Mouse (Mus musculus): ENCODE data around the gene Fcgr2b.

The Fcgr2b gene

GRCm38 (mm10) chr1:170927378-170927777, 49.0 kb downstream of the Fcgr2b start, which contains the start of gene Fcrla:
Fcrla (minus strand) TSS chr1:170927583.
- no peak for DNase-seq (ENCODE audit: low spot score in 2 of 2)

DNA sequence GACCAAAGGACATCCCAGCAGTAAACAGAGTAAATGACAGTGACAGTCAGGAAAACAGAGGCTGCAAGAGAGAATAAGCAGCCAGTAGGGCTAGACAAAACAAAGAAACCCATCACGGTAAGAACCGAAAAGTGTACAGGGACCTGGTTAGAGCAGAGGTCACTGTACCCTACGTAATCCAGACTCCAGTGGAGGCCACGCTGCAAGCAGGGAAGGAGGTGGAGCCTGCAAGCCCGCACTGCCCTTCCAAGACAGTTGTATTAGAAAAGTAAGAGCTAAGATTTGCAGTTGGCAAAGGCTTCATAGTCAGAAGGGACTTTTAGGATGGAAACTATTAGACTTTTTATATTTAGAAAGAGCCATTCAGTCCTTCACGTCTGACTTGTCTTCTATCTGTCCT, 49.4 kb downstream of the Fcgr2b start:
- no peak for DNase-seq (ENCODE audit: low spot score in 2 of 2)

DNA sequence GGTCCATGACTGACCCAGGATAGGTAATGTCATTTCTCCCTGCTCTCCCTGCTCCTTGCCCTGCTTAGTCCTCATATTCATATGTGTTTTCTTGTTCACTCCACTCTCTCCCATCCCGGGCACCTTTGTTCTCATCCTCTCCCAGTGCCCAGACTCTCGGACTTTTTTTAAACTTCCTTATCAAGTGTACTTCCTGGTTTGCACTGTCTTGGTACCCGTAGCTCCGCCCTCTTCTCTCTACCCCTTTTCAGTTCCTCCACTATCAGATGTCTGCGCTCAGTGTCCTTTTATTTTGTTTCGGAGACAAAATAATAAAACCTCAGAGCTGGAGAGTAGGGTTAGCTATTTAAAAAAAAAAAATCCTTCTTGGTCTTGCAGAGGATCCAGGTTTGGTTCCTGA, 51.9 kb downstream of the Fcgr2b start:
- no peak for DNase-seq (ENCODE audit: low spot score in 2 of 2)

- no peak for DNase-seq (ENCODE audit: low spot score in 2 of 2)
Observed at GRCm38 (mm10) chr1:170919308-170919707, 57.0 kb downstream of the Fcgr2b start.

DNA sequence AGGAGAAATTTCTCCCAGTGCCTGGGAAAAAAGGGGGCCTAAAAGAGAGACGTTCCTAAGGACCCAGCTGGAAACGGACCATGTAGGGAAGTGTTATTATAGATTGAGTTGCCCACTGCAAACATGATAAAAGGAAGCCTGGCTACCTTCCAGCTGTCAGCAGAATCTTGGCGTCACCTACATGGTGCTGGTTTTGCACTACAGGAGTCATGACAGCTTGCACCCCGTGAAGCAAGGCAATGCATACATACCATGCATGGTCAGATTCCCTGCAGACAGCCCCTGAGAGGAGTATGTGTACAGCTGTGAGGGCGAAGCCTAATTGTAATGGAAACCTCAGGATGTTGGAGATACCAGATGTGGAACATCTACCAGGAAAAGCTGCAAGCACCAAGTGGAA, 60.7 kb downstream of the Fcgr2b start:
- no peak for DNase-seq (ENCODE audit: low spot score in 2 of 2)

- no peak for DNase-seq (ENCODE audit: low spot score in 2 of 2)
Observed at GRCm38 (mm10) chr1:170912891-170913615, 63.3 kb downstream of the Fcgr2b start, which contains the start of gene Fcrlb. Fcrlb (minus strand) TSS chr1:170912941.

- no peak for DNase-seq (ENCODE audit: low spot score in 2 of 2)
Observed at GRCm38 (mm10) chr1:170911907-170912660, 64.3 kb downstream of the Fcgr2b start.

Data from right cerebral cortex, adult 2 months (tissue).